Mouse (Mus musculus) C2C12 (cell line): ENCODE results near the gene Nbl1. TPM values are rescaled to one million over a fixed set of nuclear protein-coding genes. Genes with fewer than 3 reads are reported as not detected.
A peak's percentile ranks its signal among the peaks of the same experiment; 100 is the strongest.

Experiments
- H3K27me3 ChIP-seq: one replicate; pipeline ENCODE4 v1.6.1; 2011; ENCODE audit not compliant: control insufficient read depth, insufficient read depth, insufficient read length
- H3K36me3 ChIP-seq: one replicate; pipeline ENCODE4 v1.6.1; 2011; ENCODE audit not compliant: control insufficient read depth, insufficient read depth
- H3K4me3 ChIP-seq: one replicate; pipeline ENCODE4 v1.5.1; 2011; ENCODE audit warnings: mild to moderate bottlenecking, control low read depth; ENCODE audit not compliant: poor library complexity, insufficient read depth, severe bottlenecking
- H3K79me2 ChIP-seq: one replicate; pipeline ENCODE4 v1.6.1; 2011; ENCODE audit not compliant: control insufficient read depth, insufficient read depth
- H3K79me3 ChIP-seq: one replicate; pipeline ENCODE4 v1.6.1; 2011; ENCODE audit warnings: low read depth, control low read depth
- H3ac ChIP-seq: one replicate; pipeline ENCODE3; 2011; ENCODE audit warnings: low read depth; ENCODE audit not compliant: control insufficient read depth, insufficient read length
- CEBPB ChIP-seq: IDR thresholded peaks from one replicate; pipeline ENCODE4 v1.6.1; 2011; ENCODE audit warnings: low read depth, mild to moderate bottlenecking, control low read depth, moderate library complexity
- CTCF ChIP-seq: IDR thresholded peaks from one replicate; pipeline ENCODE4 v1.5.1; 2011; ENCODE audit not compliant: control insufficient read depth, insufficient read depth, insufficient read length
- FOSL1 ChIP-seq: IDR thresholded peaks from one replicate; pipeline ENCODE4 v1.8.0; 2011; ENCODE audit warnings: mild to moderate bottlenecking, low read length; ENCODE audit not compliant: poor library complexity, insufficient read depth, severe bottlenecking
- MAX ChIP-seq: IDR thresholded peaks from one replicate; pipeline ENCODE4 v1.6.1; 2011; ENCODE audit warnings: mild to moderate bottlenecking, control low read depth
- MYOD1 ChIP-seq: IDR thresholded peaks from one replicate; pipeline ENCODE4 v1.6.1; 2011; ENCODE audit warnings: low read depth; ENCODE audit not compliant: control insufficient read depth, insufficient read length
- MYOG ChIP-seq: IDR thresholded peaks from one replicate; pipeline ENCODE4 v1.6.1; 2011; ENCODE audit not compliant: control insufficient read depth, insufficient read length; ENCODE audit errors: extremely low read depth
- USF1 ChIP-seq: IDR thresholded peaks from one replicate; pipeline ENCODE4 v1.6.1; 2011; ENCODE audit warnings: low read depth, mild to moderate bottlenecking, control low read depth, moderate library complexity
- polyA plus RNA-seq: library from polyadenylated mRNA; unstranded; fragments of >200 nt; fragmentation: generic; extraction: Trizol; gene quantifications from one replicate; pipeline ENCODE4 v1.2.1, GENCODE M21; 2012; ENCODE audit warnings: missing spikeins

The Nbl1 gene
- polyA plus RNA-seq, 1 experiment = 61.3 TPM

GRCm38 (mm10) chr4:139095406-139095805 lies 2.6 kb upstream of the Nbl1 start:
- no peaks in the 10 kb centered on the region for H3K36me3 ChIP-seq
- TF ChIP-seq MAX = no peak
- TF ChIP-seq CTCF = no peak
- no peak for TF ChIP-seq FOSL1
- no peak for TF ChIP-seq MYOD1
- no peak for TF ChIP-seq CEBPB
- no peak for TF ChIP-seq MYOG
- TF ChIP-seq USF1 = no peak
- H3K79me2 ChIP-seq = no peaks in the 10 kb centered on the region
- H3ac ChIP-seq = no peak overlapping the region
- H3K79me3 ChIP-seq = no peaks in the 10 kb centered on the region
- no peaks in the 10 kb centered on the region for H3K27me3 ChIP-seq
- H3K4me3 ChIP-seq = no peak overlapping the region

- H3ac ChIP-seq = peak overlapping the region; percentile 86
- no peaks in the 10 kb centered on the region for H3K79me2 ChIP-seq
- TF ChIP-seq MYOD1 (no peak), USF1 (no peak), MAX (no peak), CTCF (no peak), MYOG (no peak), FOSL1 (no peak), CEBPB (no peak)
- H3K4me3 ChIP-seq = no peak overlapping the region
- no peaks in the 10 kb centered on the region for H3K27me3 ChIP-seq
- no peaks in the 10 kb centered on the region for H3K36me3 ChIP-seq
- no peaks in the 10 kb centered on the region for H3K79me3 ChIP-seq
Observed at GRCm38 (mm10) chr4:139093196-139093530, 370 bp upstream of the Nbl1 start.

GRCm38 (mm10) chr4:139091478-139092355 lies 1.1 kb downstream of the Nbl1 start:
- Histone ChIP-seq H3K79me3 (no peaks in the 10 kb centered on the region), H3K79me2 (no peaks in the 10 kb centered on the region), H3K4me3 (peak overlapping the region; percentile 39), H3ac (peak overlapping the region; percentile 86), H3K27me3 (no peaks in the 10 kb centered on the region), H3K36me3 (no peaks in the 10 kb centered on the region)
- TF ChIP-seq MYOD1 = peak; percentile 24
- TF ChIP-seq FOSL1 = no peak

GRCm38 (mm10) chr4:139091066-139091465 lies 1.7 kb downstream of the Nbl1 start:
- Histone ChIP-seq H3K27me3 (no peaks in the 10 kb centered on the region), H3K79me3 (no peaks in the 10 kb centered on the region), H3K36me3 (no peaks in the 10 kb centered on the region), H3K79me2 (no peaks in the 10 kb centered on the region), H3ac (peak overlapping the region; percentile 8), H3K4me3 (no peak overlapping the region)
- no peak for TF ChIP-seq FOSL1
- no peak for TF ChIP-seq USF1
- no peak for TF ChIP-seq MAX
- TF ChIP-seq CEBPB = no peak
- TF ChIP-seq MYOD1 = no peak
- no peak for TF ChIP-seq CTCF
- TF ChIP-seq MYOG = no peak

- Histone ChIP-seq H3ac (peak overlapping the region; percentile 8), H3K27me3 (no peaks in the 10 kb centered on the region), H3K4me3 (no peak overlapping the region), H3K79me3 (no peaks in the 10 kb centered on the region), H3K36me3 (no peaks in the 10 kb centered on the region), H3K79me2 (no peaks in the 10 kb centered on the region)
- TF ChIP-seq MAX (no peak), FOSL1 (no peak), CTCF (no peak), CEBPB (no peak), MYOD1 (no peak), MYOG (no peak)
Observed at GRCm38 (mm10) chr4:139090303-139090940, 2.4 kb downstream of the Nbl1 start.
